Mouse (Mus musculus) left cerebral cortex, postnatal 10 days (tissue): ENCODE measurements at regions not wholly inside any gene's neighbourhood (a gene's known extent, or its start where the extent isn't known, plus 50 kb on each side); places are given as distances from the start of the nearest gene placed in this dataset.
A peak's percentile ranks its signal among the peaks of the same experiment; 100 is the strongest.

Experiments
- DNase-seq, 2 experiments: peaks; one replicate each; pipeline ENCODE4 v3.0.0; 2021 to 2022; ENCODE audit warnings: low spot score in 2 of 2, mixed read lengths in 1 of 2; ENCODE audit errors: extremely low spot score in 1 of 2
- intact Hi-C: fragments of 180-260 bp; cut with DNase I; formaldehyde crosslinking; loops from one replicate; pipeline ENCODE4 v1.15.1; 2025

DNA sequence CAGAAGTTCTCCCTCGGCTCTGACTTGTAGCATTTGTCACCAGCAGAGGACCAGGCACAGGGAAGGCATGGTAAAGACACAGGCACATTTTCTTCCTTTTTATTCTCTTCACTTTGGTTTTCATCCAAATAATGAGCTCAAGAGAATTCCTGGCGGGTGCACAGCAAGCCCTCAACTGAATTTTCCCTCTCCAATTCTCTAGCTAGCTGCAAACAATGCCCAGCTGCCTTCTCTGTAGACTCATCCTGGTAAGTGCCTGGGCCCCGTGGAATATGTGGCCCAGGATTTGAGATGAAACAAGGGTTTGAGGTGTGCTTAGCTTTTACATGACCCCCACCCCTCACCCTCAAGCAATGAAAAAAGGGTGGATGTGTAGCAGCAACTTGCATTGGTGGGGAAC lies 90.4 kb downstream of the Otol1 start:
- DNase-seq: no peak
- intact Hi-C loops: no loop called here

DNA sequence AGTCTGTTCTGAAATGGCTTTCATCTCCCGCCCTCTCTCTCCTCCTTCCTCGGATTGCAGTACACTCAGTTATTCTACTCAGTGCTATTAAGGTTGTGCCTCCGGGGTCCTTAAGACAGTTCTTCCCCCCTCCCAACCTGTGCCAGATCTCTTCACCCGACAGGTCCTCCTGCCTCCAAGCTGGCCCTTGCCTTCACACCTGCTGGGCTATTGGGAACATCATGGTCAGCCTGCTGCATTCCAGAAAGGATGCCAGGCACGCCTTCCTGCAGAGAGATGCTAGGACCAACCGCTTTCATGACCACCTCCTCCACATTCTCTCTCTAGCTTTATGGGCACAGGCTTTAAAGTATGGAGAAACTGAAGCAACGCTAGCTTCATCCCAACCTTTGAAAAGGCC lies 94.7 kb downstream of the Otol1 start:
- no peak for DNase-seq
- intact Hi-C loops: loop anchor here (10.0 kb wide), 1 partner anchor 773 kb away; no protein-coding TSS in a partner anchor

DNA sequence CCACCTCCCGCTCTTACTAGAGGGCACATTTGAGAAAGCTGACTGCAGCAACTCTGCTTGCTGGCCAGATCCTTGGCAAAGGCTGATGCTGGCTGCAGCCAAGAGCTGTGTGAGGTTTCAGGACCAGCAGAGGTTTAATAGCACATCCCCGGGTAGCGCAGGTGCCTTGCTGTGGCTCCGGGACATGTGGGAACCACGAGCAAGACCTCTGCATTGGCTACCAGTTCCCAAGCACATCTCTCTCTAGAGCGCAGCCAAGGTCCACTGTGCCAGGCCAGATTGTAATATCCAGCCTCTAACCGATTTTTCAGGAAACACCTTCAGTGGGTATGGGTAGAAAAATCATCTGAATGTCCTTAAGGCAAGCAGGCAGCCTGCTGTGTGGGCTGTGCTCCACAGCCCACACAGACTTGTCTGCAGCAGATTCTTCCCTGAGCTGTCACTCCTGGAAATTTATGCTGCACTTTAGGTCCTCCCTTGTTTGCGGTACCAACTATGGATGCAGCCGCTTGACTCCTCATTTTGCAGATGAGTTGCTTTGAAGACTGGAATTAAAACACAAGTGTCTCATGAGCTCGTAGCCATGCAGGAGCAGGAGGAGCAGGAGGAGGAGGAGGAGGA lies 95.3 kb downstream of the Otol1 start:
- intact Hi-C loops: loop anchor here (10.0 kb wide), 1 partner anchor 772 kb away; no protein-coding TSS in a partner anchor
- no peak for DNase-seq

DNA sequence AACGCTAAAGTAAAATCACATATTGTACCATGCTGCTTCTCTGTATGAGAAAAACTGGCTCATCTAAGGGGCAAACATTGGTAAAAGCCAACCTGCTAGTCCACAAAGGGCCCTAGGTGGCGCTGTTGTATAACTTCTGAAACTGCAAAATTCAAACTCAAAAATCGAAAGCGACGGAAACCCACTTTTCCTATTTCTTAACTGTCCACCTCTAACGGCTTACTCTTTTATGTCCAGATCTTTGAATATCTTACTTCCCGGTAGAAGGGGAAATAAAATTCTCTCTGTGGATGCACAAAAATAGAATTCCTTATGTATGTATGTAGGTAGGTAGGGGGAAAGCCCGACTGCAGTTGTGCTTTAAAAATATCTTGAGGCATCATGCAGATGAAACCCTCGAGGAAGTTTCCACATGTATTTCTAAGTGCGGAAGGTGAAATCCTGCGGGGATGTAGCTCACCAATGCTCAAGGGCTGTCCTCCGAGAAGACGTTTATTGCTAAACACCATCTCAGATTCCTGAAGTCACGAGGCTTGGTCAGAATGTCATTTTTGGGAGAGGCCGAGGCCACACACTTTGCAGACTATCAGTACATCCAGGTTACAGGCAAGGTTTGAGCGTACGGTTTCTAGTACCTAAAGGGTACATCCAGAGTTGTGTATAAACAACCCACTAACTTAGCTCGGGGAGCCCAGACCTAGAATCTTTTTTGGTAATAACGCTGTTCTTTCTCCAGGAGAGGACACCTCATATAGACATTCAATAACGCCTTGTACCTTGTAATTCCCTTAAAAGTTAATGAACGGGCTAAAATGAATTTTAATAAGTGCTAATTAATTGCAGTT lies 96.8 kb downstream of the Otol1 start:
- peak; percentile 72 to 86 for DNase-seq
- intact Hi-C loops: loop anchor here (10.0 kb wide), 1 partner anchor 771 kb away; no protein-coding TSS in a partner anchor

DNA sequence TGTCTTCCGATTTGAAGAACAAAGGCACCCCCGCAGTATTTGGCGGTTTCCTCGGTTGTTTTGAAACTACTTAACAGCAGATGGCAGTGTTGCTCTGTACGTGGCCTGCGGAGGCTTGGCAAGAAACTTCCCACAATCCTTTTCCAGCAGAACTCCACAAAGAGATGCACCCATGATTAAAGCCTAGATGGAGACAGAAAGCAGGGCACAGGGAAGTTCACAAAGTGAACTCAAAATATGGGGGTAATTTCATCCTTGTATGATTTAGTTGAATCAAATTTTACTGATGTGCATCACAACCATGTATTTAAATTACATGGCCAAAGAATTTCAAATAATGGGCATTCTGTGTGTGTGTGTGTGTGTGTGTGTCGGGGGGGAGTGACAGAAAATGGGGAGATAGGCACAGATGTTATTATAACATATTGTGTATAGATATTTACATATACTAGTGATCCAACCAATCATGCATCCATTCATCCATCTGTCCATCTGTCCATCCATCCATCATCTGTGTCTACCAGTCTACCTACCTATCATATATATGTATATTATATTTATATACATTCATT lies 97.5 kb downstream of the Otol1 start:
- intact Hi-C loops: loop anchor here (10.0 kb wide), 1 partner anchor 770 kb away; no protein-coding TSS in a partner anchor
- DNase-seq: peak; percentile 51 to 78

DNA sequence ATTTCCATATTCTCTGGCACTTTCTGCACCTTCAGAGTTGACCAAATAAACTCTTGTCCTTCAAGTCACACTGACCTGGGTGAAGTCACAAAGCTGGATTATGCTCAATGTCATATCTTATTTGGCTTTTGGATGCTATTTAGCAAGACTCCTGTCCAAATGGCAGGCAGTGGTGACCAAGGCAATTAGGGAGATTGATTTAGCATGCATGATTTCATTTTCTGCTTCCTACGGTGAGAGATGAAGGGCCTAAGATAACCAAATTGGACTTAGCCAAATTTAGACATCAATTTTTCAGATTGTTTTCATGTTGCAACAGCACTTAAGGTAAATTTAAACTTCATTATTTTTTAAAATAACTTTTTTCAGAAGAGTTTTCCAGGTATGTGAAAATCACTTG lies 98.1 kb downstream of the Otol1 start:
- no peak for DNase-seq
- intact Hi-C loops: loop anchor here (10.0 kb wide), 1 partner anchor 769 kb away; no protein-coding TSS in a partner anchor

DNA sequence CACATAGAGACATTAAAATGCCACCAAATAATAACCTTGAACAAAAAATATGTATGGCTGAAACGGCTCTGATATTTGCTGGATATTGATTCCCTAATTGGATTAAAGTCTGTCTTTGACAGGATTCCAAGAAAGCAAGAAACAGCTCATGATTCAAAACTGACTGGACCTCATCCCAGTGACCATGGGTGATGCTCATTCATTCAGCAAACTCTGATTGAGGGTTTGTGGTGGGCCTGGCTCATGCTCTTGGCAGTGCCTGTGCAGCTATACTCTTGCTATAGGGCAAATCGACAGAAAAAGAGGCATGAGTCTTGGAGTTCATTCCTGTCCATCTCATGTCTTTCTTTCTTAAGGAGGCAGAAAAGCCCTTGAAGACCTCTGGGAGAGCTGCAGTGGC lies 98.7 kb downstream of the Otol1 start:
- no peak for DNase-seq
- intact Hi-C loops: loop anchor here (10.0 kb wide), 1 partner anchor 769 kb away; no protein-coding TSS in a partner anchor

DNA sequence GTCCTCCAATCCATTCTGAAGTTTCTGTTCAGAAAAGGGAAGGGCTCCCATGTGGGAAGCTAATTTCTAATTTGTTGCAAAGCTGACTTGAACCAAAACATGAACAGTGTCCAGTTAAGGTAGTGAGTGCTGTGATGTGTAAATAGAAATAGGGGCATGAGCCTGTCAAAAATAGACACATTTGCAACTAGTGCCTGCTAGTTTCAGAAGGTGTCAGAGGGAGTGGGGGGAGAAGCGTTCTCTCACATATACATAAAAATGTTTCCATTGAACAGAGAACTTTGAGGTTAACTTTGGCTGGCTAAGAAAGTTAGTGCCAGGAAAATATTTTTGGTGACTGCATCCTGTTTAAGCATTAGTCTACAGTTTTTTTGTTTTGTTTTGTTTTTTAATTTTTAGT lies 118.8 kb downstream of the Otol1 start:
- intact Hi-C loops: no loop called here
- no peak for DNase-seq

DNA sequence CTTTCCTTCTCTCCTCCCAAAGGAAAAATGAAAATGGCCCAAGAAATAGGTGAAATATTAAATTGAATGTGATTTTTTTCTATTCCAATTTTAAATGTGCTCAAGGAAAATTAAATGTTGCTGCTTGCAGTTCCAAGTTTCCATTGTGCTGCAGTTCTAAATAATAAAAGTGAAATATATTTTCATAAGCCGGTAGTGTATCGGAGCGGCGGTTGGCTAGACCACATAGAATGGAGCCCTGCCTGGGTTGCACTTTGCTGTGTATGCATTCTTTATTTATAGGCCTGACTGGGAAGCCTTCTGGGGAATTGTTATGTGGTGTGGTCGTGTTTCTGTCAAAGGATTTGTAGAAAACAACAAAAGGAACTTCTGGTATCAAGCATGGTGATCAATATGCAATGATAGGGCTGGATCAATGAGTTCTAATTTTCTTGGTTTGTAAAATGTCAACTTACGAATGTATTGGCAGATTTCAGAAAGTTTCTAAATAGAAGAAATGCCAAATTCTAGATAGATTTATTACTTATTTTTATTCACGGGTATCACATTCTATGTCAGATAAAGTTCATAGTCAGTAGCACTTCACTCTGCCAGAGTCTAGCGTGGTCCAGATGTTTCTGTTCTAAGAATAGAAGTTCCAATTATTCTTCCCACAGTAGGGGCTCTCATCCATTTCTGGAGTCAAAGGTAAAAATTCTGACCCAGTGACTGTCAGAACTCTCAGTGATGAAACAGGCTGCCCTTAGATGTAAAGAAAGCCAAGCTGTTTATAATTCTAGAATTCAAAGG lies 123.0 kb downstream of the Otol1 start:
- intact Hi-C loops: no loop called here
- no peak for DNase-seq

DNA sequence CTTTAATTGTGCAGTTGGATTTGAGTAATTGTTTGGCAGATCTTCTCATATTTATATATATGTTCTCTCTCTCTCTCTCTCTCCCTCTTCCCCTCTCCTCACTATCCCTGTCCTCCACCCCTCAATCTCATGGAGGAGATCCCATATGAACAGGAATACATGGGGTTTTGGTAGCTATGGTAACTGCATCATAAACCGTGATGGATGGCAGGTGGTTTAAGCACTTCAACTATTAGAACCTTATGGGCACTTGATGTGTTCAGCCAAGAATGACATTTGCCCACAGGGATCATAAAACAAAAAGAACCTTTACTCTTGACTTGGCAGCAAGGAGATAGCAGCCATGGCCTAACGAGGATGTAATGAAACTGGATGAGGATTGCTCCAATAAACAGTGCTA lies 127.5 kb downstream of the Otol1 start:
- no peak for DNase-seq
- intact Hi-C loops: no loop called here

DNA sequence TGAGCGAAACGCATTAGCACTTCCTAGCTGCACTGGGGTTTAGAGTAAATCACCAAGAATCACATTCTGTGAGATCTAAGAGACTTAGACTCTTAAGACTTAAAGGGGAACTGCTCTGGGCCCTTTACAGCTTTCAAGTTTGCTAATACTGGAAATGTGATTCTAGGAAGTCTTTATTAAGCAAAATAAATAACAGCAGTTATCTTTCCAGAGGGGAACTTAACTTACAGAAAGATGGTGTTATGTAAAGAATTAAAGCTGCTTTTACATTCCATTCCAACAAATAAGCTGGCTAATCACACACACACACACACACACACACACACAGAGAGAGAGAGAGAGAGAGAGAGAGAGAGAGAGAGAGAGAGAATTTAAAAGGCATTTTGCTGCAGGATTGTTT lies 131.1 kb downstream of the Otol1 start:
- intact Hi-C loops: no loop called here
- DNase-seq: no peak

DNA sequence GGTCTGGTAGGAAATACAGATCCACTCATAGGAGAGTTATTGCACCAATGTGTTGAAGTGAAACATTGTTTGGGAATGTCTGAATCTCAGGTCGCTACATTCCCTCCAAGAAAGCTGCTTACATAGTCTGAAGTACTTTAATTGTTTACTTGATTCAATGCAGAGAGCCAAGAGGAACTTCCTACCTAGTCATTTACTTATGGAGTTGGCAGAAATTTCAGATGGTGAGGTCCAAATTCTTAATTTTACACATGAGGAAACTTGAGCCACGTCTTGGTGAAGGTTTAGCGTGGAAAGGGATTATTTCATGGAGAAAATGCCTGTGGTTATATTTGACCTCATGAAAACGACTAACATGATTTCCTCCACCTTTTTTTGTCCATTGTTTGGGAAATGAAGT lies 131.5 kb downstream of the Otol1 start:
- no peak for DNase-seq
- intact Hi-C loops: no loop called here

DNA sequence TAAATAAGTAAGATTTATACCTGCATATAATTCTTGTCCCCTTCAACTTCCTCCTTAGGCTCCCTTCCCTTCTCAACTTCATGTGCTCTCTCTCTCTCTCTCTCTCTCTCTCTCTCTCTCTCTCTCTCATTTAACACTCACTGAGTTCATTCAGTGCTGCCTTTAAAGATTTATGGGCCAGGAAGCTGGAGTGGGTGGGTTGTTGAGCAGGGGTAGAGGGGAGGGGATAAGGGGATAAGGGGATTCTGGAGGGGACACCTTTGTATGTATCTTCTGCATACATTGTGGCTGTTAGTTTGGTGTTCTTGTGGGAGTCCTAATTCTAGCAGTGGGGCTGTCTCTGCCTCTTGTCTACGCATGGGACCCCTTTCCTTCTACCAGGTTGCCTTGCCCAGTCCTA lies 138.3 kb downstream of the Otol1 start:
- intact Hi-C loops: no loop called here

DNA sequence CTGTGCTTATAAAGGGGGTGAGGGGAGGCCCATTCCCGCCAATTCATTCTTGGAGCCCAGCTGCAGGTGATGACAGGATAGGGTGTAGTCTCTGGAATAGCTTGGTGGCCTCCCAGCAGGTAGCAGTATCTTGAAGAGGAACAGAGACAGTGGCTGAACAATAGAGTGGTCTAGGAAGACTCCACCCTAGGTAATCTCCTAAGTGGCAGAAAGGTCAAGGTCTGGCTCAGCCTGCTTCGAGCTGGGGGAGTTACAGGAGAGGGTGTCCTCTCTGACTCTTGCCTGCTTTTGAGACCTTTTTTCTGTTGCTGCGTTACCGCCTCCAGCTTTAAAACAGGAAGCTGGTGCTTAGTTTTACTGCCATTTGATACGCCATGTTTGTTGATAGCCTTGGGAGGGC lies 143.7 kb downstream of the Otol1 start:
- no peak for DNase-seq
- intact Hi-C loops: no loop called here

More for the DNA sequence above, 138.3 kb downstream of the Otol1 start:
- no peak for DNase-seq

DNA sequence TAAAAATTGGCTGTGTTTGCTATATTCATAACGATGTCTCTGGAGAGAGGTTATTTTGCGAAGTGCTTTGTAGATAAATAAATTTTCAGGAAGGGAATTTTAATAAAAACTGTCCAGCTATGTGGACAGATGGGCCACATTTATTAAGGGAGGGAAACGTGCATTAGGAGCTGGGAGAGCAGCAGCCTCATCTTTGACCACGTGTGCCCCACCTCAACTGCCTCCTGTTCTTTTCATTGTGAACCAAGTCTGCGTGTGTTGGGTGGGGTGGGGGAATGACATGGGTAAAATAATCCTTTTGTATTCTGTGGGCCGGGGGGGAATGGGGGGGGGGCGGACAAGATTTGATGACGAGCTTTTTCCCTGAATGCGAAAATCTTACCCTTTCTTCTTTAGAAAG lies 152.6 kb downstream of the Otol1 start:
- intact Hi-C loops: no loop called here
- DNase-seq: no peak

DNA sequence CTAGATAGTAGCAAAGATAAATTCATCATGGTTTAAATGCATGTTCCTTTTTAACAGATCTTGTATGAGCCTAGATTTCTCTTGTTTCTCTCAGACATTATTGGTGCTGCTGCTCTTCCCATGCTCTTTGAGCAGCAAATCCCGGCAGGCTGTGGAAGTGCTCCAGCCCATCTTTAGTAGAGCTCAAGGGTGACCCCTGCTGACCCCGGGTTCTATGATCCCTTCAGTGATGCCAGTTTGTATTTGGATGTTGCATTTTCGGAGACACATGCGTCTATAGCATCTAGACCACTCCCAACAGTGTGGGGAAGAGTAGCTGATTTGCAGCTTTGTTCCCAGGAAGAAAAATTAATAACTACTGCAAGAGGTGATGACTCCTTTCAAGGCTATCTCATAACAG lies 164.3 kb downstream of the Otol1 start:
- intact Hi-C loops: no loop called here
- DNase-seq: no peak

DNA sequence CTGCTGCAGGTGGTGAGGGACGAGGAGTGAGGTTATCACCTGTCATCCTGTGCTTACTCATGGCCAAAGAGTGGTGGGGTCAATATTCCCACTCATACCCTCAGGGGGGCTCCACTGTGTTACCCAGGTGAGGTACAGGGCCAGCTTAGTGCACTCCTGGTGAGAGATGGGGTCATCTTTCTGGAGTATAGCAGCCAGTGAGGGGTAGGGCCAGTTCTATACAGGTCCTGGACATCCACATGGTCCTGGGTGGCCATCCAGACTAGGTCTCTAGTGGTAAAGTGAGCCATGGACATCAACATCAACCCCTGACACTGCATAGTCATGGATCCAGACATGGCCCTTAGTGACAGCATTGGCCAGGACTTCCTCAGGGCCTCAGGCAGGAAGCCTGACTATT lies 169.0 kb downstream of the Otol1 start:
- intact Hi-C loops: no loop called here
- DNase-seq: no peak

DNA sequence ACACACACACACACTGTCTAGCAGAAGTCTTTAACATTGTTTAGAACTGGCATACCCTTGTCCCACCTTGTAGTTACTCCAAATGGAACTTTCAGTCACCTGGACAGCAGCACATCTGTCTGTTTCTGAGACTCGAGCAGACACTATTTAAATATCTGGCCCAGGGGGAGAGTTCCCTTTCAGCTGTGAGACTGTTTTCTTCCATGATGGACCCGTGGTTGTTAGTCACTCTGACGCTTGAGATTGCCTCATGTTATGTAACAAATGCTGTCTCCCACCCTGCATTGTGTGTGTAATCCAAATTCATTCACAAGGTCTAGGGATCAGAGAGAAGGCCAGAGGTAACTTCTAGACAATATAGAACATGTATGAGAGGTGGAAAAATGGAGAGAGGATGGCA lies 174.2 kb downstream of the Otol1 start:
- intact Hi-C loops: no loop called here
- DNase-seq: no peak

DNA sequence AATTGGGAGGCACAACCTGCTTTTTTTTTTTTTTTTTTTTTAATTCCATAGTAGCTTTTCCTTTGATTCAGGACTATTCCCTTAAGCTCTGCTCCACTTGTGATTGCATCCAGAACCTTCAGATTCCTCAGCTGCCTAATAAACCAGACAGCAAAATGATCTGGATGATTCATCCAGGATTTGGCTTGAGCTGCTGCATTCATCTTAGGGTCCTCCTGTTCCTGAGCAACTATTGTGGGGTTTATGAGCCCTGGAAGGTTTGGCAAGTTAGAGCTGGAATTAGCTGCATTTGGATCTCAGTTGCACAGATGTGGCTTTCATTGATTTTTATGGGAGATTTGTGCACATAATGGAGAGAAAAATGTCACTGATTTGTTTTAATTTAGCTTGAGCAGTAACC lies 183.3 kb downstream of the Otol1 start:
- intact Hi-C loops: no loop called here
- DNase-seq: no peak
